Mouse (Mus musculus): ENCODE data around the gene Trappc11.

The Trappc11 gene

DNA sequence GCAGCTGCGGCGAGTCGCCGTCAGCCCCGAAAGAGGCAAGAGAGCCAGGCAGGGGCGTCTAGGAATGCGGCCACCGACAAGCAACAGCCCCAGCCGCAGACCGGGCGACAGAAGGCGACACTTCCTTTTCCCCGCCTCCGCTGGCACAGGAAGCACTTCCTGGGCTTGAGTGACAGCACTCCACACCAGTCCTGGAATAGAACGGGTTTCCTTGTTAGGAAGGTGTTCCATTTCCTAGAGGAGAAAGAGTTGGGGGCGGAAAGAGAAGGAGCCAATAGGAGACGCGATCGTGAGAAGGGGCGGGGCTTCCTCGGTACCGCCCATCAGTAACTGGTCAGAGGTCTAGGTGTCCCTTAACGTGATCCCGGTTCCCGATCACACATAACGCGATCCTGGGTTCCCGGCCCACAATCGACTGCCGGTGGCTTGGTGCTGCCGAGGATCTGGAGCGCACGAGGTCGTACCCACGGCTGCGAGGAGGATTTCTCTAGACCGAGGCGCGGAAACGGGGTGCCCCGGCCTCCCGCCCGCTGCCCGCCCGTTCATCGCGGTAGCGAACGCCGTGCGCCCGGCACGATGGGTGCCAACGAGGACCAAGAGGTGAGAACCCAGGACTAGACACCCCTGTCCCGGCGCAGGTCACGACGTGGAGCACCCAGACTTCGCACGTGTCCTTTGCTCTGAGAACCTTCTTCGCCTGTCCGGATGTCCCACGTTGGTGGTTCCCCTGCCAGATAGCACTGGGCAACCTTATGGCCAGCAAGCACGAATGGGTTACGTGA, at the start of gene Trappc11, which contains the start of gene Rwdd4a:
TSS of gene Trappc11 (minus strand) at position 127 of the 782 bp plus-strand sequence.
TSS of gene Rwdd4a (plus strand) at position 321 of the 782 bp plus-strand sequence.
- DNase-seq = peak; percentile 100

DNA sequence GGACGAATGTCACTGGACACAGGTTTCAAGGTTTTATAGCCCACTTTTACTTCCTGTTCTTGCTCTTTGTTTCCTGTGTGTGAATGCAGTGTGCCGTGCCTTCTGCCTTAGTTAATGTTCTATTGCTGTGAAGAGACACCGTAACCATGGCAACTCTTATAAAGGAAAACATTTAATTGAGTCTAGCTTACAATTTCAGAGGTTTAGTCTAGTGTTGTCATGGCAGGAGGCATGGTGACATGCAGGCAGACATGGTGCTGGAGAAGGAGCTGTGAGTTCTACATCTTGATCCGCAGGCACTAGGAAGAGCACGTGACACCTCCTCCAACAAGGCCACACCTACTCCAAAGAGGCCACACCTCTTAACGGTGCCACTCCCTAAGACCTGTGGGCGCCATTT, 48.2 kb upstream of the Trappc11 start:
- DNase-seq = no peak

DNA sequence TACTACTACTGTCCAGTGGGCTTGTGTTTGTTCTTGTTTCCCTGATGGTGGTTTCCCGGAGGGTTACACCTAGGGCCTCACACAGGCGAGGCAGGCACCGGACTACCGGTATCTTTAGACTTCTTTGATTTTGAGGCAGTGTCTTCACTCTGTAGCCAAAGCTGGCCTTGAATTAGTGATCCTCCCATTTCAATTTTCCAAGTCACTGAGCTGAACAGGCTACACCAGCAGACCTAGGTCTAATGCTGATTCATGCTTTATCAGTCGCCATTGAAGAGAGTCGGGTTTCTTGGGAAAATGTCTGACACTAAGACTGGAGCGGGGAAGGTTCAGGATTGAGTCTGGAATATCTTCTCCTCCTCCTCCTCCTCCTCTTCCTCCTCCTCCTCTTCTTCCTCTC, 40.2 kb upstream of the Trappc11 start:
- DNase-seq = no peak

DNA sequence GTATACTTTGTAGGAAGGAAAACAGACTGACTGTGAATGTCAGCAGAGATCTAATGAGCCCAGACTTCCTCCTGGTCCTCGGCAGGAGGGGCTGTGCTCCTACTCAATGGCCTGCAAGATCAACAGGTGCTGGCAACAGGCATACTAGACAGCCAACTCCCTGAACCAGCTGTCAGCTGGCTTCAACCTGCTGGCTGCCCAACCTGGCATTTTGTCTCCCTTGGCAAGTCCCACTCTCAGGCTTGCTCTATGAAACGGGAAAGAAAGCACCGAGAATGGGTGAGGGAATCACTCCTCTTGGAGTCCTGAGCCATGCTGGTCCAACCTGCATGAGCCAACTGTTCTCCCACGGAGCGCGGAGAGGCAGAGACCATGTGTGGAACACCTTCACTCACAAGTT, 36.9 kb upstream of the Trappc11 start:
- peak; percentile 56 for DNase-seq

DNA sequence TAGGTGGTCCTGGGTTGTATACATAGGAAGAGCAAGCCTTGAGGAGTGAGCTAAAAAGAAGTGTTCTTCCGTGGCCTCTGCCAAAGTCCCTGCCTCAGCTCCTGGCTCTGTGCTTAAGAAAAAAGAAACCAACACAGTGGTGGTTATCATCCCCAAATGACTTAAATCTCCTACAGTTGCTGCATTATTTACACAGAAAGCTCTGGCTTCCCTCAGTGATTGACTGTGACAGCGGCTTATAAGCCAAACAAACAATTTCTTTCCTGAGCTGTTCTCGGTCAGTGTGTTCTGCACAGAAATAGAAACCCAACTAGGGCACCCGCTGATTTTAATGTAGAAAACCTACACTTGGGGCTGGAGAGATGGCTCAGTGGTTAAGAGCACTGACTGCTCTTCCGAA, 34.8 kb upstream of the Trappc11 start:
- peak; percentile 77 for DNase-seq

DNA sequence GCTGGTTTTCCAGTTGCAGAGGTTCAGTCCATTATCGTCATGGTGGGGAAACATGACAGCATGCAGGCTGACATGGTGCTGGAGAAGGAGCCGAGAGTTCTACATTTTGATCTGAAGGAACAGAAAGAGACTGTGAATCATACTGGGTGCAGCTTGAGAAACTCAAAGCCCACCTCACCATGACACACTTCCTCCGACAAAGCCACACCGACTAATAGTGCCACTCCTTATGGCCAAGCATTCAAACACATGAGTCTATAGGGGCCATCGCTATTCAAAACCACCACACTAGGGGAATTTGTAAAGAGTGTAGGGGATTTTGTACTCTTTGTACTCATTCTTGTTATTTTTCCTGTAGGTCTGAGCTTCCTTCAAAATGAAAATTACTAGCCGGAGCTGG, 33.3 kb upstream of the Trappc11 start:
- DNase-seq = peak; percentile 34

DNA sequence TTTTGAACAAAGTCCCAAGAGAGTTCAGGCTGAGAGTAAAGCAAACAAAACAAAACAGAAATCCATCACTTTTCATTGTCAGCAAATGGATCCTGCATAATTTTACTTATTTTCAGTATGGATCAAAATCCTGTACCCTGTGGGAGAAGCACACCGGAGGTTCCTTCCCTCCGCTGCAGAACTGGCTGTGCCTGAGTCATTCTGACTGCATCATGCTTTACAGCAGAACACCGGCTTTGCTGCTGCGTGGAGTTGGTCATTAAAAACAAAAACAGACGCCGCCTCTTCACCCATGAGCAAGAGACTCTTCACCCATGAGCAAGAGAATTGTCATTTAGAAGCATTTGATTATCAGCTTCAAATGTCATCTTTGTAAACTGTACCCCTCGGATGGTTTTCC, 27.5 kb upstream of the Trappc11 start:
- DNase-seq = peak; percentile 4

DNA sequence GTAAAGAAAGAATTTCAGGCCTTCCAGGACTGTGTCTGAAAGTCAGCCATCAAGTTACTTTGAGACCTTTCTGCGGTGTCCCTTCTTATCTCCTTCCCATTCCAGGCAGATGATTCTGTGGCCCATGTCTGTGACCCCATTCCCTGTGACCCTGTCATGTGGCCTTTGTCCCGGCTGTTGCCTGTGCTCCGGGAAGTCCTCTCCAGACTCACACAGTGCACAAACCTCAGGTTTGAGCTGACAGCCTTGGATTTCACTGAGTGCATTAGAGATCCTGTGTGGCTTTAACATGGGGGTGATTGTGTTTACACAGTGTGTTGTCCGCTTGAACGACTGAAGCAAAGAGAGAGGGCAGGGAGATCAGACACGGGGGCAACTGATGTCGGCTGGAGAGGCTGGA, 25.0 kb upstream of the Trappc11 start:
- DNase-seq = peak; percentile 83

DNA sequence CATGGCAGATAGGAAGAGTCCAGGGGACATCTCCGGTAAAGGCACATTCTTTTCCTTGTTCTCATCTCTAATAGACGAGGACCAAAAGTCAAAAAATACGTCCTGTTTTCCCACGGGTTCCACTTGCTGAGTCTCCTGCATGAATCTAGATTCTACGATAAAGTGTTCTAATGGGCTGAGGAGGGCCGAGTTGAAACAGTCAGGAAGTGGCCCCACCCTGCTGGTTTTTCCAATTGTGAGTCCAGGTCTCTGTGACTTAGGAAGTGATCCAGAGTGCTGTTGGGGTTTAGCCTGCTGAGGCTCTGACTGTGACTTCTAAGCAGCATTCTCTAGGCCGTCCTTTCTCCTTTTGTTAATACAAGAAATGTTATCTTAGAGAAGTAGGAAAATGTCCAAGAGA, 23.2 kb upstream of the Trappc11 start:
- peak; percentile 96 for DNase-seq

DNA sequence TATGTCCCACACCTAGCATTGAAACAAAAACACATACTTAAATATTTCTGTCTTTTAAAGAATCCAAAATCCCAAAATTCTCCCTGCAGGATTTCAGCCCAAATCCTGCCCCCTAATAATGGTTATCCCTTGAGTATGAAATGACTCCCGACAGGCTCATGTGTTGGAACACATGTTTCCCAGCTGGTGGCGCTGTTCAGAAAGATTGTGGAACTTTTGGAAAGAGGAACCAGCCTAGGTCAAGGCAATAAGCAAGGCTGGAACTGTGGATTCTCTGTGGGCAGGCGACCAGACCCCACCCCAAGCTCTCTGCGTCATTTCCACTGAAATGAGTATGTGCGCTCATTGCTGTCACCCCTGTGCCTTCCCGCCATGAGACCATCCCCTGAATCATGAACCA, 20.3 kb upstream of the Trappc11 start:
- DNase-seq = peak; percentile 44

DNA sequence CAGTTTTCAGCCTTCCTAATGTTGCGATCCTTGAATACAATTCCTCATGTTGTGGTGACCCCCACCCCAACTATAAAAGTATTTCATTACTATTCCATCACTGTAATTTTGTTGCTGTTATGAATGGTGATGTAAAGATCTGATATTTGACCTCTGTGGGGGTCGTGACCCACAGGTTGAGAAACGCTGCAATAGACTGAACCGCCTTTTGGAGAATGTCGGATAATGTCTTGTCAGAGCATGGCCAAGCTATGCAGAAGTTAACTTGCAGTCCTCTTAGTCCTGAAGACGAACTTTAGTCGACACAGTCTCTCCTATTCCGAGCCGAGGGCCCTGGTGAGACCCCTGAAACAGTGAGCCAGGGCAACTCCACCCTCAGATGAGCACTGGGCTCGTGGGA, 13.8 kb upstream of the Trappc11 start:
- peak; percentile 73 for DNase-seq

DNA sequence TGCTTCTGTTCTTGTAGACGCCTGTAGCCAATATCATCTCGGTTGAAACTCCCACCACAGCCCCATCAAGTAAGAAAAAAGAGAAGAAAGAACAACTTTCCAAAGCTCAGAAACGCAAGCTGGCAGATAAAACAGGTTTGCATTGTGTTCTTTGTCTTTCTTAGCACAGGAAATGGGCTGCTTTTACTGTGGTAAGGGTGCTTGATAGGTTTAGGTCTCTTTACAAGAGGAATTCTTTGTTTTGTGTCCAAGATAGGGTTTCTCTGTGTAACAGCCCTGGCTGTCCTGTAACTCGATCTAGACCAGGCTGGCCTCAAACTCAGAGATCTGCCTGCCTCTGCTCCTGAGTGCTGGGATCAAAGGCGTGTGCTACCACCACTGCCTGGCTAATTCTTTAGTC, 10.8 kb upstream of the Trappc11 start:
- peak; percentile 61 for DNase-seq

DNA sequence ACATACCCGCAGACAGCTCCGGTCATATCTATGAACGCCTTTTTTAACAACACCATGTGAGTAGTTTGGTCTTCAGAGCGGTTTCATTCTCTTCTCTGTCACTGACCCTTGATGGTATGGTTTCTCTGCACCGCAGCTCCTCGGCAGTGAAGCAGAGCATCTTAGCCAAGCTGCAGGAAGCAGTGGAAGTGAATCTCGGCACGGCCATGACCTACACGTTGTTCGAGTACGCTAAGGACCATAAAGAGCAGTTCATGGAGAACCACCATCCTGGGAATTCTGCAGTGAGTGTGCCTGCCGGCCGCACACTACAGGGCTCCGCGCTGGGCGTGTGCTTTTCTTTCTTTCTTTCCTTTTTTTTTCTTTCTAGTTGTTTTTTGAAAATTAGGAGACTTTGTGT, 9.5 kb upstream of the Trappc11 start:
- peak; percentile 67 for DNase-seq

DNA sequence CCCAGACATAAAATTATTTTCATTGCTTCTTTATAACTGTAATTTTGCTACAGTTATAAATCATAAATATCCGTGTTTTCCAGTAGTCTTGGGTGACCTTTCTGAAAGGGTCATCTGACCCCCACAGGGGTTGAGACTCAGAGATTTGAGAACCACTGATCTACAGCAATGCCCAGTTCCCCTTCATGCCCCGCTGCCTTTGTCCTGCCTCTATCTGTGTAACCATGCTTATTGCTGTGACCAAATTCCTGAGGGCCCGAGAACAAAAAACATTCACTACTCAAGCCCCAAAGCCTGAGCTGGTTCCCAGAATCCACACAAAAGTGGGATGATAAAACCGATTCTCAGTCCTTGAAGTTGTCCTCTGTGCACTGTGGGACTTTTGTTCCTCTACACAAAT, 5.1 kb upstream of the Trappc11 start:
- peak; percentile 59 for DNase-seq

DNA sequence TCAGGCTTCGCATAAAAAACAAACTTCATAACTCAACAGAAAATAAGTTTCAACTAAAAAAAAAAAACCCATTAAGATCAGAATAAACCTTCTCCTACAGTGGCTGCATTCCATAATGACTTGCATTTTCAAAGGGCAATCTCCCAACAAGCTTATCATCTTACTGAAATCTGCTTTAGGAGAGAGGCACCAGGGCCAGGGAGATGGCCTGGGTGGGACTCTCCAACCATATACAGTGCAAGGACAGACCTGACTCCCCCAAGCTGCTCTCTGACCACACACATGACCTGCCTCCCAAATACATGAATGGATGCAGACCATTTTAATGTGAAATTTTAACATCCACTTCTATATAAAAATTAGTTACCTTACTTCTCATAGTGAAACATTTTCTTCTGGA, 5.2 kb downstream of the Trappc11 start:
- DNase-seq = no peak

DNA sequence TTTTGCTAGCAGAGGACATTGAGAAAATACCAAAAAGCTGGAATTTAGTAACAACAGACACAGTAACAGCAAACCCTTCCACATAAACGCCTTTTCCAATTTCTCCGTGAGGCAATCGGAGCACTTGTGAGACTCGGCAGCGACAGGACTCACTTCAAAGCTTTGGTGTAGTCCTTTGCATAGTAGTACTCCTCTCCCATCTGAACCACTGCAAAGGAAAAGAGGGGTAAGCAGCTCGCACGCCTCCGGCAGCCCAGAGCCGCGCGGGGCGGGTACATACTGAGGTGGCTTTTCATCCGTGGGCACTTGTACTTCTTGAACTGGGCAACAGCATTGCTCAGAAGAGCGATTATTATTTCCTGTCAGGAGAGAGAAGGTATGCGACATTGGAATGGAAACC, 19.7 kb downstream of the Trappc11 start:
- DNase-seq = peak; percentile 68

DNA sequence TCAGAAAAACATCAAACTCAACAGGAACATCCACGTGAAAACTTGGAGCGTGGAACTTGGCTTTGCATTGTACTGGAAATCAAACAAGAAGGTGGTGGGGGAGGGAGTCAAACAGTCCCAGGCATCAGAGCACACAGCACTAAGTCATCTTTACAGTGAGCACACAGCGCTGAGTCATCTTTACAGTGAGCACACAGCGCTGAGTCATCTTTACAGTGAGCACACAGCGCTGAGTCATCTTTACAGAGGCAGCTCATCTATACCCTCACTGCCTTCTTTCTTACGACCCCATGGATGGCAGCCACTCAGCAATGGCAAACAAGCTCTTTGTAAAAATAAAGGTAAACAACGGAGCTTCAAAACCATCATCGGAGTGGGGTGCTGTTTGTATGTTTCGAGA, 22.3 kb downstream of the Trappc11 start:
- DNase-seq = peak; percentile 61

DNA sequence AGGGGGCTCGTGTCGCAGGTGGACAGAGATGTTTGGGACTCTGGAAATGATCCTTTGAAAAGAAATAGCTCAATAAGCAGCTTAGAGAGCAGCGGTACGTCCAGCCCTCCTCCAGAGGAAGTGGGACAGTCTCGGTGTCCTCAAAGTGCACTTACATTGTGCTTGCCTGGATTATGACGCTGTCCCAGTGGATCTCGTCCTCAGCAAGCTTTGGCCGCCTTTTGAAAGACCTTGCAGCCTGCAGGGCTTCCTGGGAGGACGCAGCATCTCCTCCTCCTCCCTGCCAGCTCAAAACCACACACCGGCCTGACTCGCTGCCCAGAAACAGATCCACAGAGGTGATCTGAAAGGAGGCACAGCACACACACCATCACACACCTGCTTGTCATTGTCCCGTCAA, 27.8 kb downstream of the Trappc11 start:
- DNase-seq = peak; percentile 76

DNA sequence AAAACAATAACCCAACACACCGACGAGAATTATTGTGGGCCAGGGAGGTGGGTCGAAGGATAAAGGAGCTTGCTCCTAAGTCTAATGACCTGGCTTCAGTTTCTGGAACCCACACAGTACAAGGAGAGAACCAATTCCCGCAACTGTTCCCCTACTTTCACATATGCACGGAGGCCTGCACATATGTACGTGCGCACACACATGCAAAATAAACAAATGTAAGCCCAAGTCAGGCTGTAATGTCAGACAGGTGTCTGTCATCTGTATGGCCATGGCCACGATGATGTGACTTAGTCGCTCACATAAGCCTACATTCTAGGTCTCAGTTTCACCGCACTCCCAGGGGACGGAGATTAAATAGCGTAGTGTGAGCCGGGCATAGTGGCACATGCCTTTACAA, 30.7 kb downstream of the Trappc11 start:
- DNase-seq = peak; percentile 68

DNA sequence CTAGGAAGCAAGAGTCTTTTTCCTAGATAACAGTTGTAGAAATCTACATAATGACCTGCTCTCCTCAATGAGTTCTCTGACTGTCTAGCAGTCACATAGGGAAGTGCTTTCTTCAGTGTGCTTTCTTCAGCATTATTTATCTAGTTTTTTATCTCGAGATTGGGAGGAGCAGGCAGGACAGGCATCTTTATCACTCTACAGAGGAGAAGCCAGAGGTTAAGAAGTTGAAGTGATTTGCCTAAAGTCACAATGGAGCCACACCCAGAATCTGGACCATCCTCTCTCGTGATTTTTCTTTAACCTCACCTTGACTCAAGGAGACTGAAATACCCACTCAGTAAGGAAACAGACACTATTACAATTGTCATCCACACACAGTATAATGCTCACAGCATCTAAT, 31.3 kb downstream of the Trappc11 start:
- peak; percentile 48 for DNase-seq

DNA sequence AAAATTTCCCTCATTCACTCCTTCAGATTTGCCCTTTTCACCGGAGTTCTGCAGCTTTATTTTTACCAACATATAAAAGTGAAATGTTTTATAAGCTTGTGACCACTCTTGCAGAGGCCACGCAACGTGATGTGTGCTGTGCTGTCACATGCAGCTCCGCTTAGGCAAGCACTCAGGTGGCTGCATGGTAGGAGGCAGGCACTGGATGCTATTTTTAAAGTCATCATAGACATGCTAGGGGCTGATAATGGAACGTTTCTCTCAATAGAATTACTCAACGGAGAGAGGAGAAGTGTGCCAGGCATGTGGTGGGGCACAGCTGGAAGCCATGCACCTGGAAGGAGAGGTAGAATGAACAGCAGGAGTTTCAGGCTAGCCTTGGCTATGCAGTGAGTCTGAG, 37.8 kb downstream of the Trappc11 start:
- DNase-seq = peak; percentile 92

DNA sequence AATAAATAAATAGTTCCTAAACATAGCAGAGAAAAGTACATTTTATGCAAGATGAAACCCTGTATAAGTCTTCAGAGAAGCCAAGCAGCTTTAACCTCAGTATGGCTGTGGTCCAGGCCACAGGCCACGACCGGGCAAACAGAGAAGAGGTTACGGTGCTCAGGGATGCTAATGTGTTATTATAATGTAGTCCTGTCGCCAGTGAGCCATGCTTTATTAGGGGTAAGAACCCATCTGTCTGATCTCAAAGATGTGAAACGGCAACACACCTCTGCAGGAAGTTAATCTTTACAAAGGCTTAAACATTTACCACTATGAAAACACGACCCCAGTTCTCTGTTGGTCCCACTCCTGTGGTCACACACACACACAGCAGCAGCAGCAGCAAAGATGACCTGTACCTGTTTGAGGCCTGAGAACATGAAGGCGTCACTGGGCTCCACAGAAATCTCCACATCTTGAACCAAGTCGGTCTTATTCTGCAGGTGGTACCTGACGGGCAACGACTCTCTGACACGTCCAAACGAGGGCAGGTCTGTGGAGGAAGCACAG, 38.6 kb downstream of the Trappc11 start:
- peak; percentile 68 for DNase-seq

DNA sequence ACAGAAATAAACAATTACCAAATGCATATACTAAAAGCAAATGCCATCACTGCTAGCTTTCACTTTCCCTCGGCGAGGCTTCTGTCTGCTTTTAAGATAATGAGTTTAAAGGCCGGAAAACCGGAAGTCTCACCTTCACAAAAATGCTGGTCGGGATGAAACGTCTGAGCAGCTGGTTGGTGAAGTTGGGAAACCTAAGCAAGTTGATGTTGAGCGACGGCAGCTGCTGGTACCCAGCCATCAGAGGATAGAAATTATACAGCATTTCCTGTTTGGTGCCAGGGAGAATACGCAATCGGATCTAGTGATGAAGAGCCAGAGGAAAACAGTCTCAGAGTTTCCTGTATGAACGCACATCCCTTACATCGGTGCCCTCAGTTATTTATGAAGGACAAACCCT, 40.2 kb downstream of the Trappc11 start:
- DNase-seq = peak; percentile 71

DNA sequence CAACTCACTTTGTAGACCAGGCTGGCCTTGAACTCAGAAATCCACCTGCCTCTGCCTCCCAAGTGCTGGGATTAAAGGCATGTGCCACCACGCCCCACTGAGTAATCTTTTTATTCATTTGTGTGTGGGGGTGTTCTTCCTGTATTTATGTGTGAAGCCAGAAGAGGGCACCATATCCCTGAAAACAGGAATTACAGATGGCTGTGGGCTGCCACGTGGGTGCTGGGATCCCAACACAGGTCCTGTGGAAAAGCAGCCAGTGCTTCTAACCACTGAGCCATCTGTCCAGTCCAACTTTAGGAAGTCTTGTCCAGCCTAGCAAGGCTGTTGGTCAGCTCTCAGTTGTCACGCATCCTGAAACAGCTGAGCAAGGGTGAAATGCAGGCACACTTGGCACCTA, 46.0 kb downstream of the Trappc11 start:
- peak; percentile 76 for DNase-seq

Data from heart, adult 11 months (tissue).